Mouse (Mus musculus): ENCODE data around the gene Dusp13. TPM values are rescaled to one million over a fixed set of nuclear protein-coding genes. Genes with fewer than 3 reads are reported as not detected.

Gene Dusp13
- polyA plus RNA-seq (2017; shearing (Covaris generic)) = 0.45 TPM

GRCm38 (mm10) chr14:21750881-21751542, at the start of gene Dusp13:
Dusp13 (minus strand) TSS chr14:21751181.

GRCm38 (mm10) chr14:21750008-21750880, 737 bp downstream of the Dusp13 start, which contains the start of gene Samd8:
Samd8 (plus strand) TSS chr14:21750531.

GRCm38 (mm10) chr14:21714486-21714885, 36.5 kb downstream of the Dusp13 start, which contains the start of gene Dupd1:
Dupd1 (minus strand) TSS chr14:21714576.

Other genes starting within 250 kb of the Dusp13 start
- not detected for gene Dupd1, start 36.6 kb downstream of the Dusp13 start, polyA plus RNA-seq (2017; shearing (Covaris generic))
- gene Samd8, start 650 bp downstream of the Dusp13 start, polyA plus RNA-seq (2017; shearing (Covaris generic)) = 6.2 TPM
- gene Vdac2, start 74.1 kb upstream of the Dusp13 start, polyA plus RNA-seq (2017; shearing (Covaris generic)) = 178 TPM
- 37.0 TPM for gene Comtd1, start 97.8 kb upstream of the Dusp13 start, polyA plus RNA-seq (2017; shearing (Covaris generic))
- not detected for gene Zfp503, start 238.4 kb upstream of the Dusp13 start, polyA plus RNA-seq (2017; shearing (Covaris generic))